Mouse (Mus musculus) ES-Bruce4 (cell line): Measurements from ENCODE around the gene Mllt6. TPM values are rescaled to one million over a fixed set of nuclear protein-coding genes. Genes with fewer than 3 reads are reported as not detected.

ENCODE experiments used
- H3K27ac ChIP-seq: 2 replicates; pipeline ENCODE4 v1.5.1; 2012; ENCODE audit warnings: low read length, inconsistent platforms; ENCODE audit not compliant: insufficient read depth
- H3K27me3 ChIP-seq: 2 replicates; pipeline ENCODE4 v1.6.1; 2012; ENCODE audit warnings: mild to moderate bottlenecking, low read length, inconsistent platforms; ENCODE audit not compliant: control insufficient read depth, poor library complexity, insufficient read depth, severe bottlenecking
- H3K36me3 ChIP-seq: 2 replicates; pipeline ENCODE4 v1.6.1; 2012; ENCODE audit warnings: inconsistent platforms, mild to moderate bottlenecking, low read length, moderate library complexity; ENCODE audit not compliant: control insufficient read depth, poor library complexity, insufficient read depth, severe bottlenecking
- H3K4me1 ChIP-seq: one replicate; pipeline ENCODE4 v1.8.1; 2011; ENCODE audit warnings: low read length; ENCODE audit not compliant: control insufficient read depth, insufficient read depth
- H3K4me3 ChIP-seq: 2 replicates; pipeline ENCODE4 v1.5.1; 2011; ENCODE audit warnings: low read depth, mild to moderate bottlenecking, low read length
- H3K9ac ChIP-seq: 2 replicates; pipeline ENCODE4 v1.6.1; 2012; ENCODE audit warnings: low read depth, mild to moderate bottlenecking, inconsistent platforms; ENCODE audit not compliant: poor library complexity, severe bottlenecking
- H3K9me3 ChIP-seq: replicated peaks from 2 replicates; pipeline ENCODE4 v1.6.1; 2012; ENCODE audit warnings: mild to moderate bottlenecking, low read length, inconsistent platforms; ENCODE audit not compliant: control insufficient read depth, poor library complexity, insufficient read depth, severe bottlenecking
- CTCF ChIP-seq: IDR thresholded peaks from one replicate; pipeline ENCODE4 v1.8.1; 2011; ENCODE audit warnings: low read depth, low read length
- EP300 ChIP-seq: IDR thresholded peaks from 2 replicates; pipeline ENCODE4 v1.6.1; 2011; ENCODE audit warnings: low read depth, low read length; ENCODE audit not compliant: insufficient read depth
- POLR2A ChIP-seq: IDR thresholded peaks from one replicate; pipeline ENCODE4 v1.8.1; 2011; ENCODE audit warnings: low read length; ENCODE audit not compliant: insufficient read depth
- polyA plus RNA-seq: library from polyadenylated mRNA; stranded (reverse); fragments of >200 nt; gene quantifications from 2 replicates; pipeline ENCODE4 v1.2.4, GENCODE M21; 2011; ENCODE audit warnings: low read depth; ENCODE audit not compliant: missing spikeins, insufficient read depth, insufficient read length

Gene Mllt6
- polyA plus RNA-seq, 1 experiment: 25.2 TPM

- Histone ChIP-seq H3K27me3 (no peaks in the 10 kb centered on the region), H3K9ac (peak overlapping the region; percentile 41), H3K36me3 (peaks cover 19% of the 10 kb centered on the region), H3K9me3 (no peaks in the 10 kb centered on the region), H3K4me3 (peak overlapping the region; percentile 36), H3K27ac (peak overlapping the region; percentile 3; the same call in 1 of the 2 replicates), H3K4me1 (peaks cover 12% of the 10 kb centered on the region)
- TF ChIP-seq POLR2A (no peak), EP300 (no peak), CTCF (no peak)
Observed at GRCm38 (mm10) chr11:97666794-97667193, 3.6 kb downstream of the Mllt6 start.

- no peak overlapping the region for H3K27ac ChIP-seq
- H3K4me1 ChIP-seq: peaks cover 18% of the 10 kb centered on the region
- H3K9me3 ChIP-seq: no peaks in the 10 kb centered on the region
- peaks cover 25% of the 10 kb centered on the region for H3K36me3 ChIP-seq
- TF ChIP-seq CTCF (no peak), POLR2A (no peak), EP300 (no peak)
- no peak overlapping the region for H3K4me3 ChIP-seq
- no peaks in the 10 kb centered on the region for H3K27me3 ChIP-seq
- H3K9ac ChIP-seq: no peak overlapping the region
Observed at GRCm38 (mm10) chr11:97668160-97668559, 4.9 kb downstream of the Mllt6 start.

- peak overlapping the region; percentile 95 for H3K27ac ChIP-seq
- H3K4me1 ChIP-seq: peaks cover 21% of the 10 kb centered on the region
- peaks cover 36% of the 10 kb centered on the region for H3K36me3 ChIP-seq
- no peak overlapping the region; the same call in 1 of the 2 replicates for H3K4me3 ChIP-seq
- H3K9me3 ChIP-seq: no peaks in the 10 kb centered on the region
- H3K9ac ChIP-seq: peak overlapping the region; percentile 33
- no peaks in the 10 kb centered on the region for H3K27me3 ChIP-seq
- TF ChIP-seq EP300: no peak
- no peak for TF ChIP-seq POLR2A
- no peak for TF ChIP-seq CTCF
Observed at GRCm38 (mm10) chr11:97669268-97669667, 6.1 kb downstream of the Mllt6 start.

GRCm38 (mm10) chr11:97669829-97670228 is 6.6 kb downstream of the Mllt6 start:
- H3K4me1 ChIP-seq: peaks cover 23% of the 10 kb centered on the region
- H3K36me3 ChIP-seq: peaks cover 42% of the 10 kb centered on the region
- TF ChIP-seq CTCF (no peak), EP300 (no peak; the same call in 1 of the 2 replicates), POLR2A (no peak)
- peak overlapping the region; percentile 33 for H3K9ac ChIP-seq
- peak overlapping the region; percentile 95 for H3K27ac ChIP-seq
- H3K4me3 ChIP-seq: no peak overlapping the region
- H3K9me3 ChIP-seq: no peaks in the 10 kb centered on the region
- H3K27me3 ChIP-seq: no peaks in the 10 kb centered on the region

- Histone ChIP-seq H3K4me1 (peaks cover 23% of the 10 kb centered on the region), H3K27me3 (no peaks in the 10 kb centered on the region), H3K4me3 (no peak overlapping the region), H3K27ac (peak overlapping the region; percentile 95), H3K9me3 (no peaks in the 10 kb centered on the region), H3K36me3 (peaks cover 48% of the 10 kb centered on the region), H3K9ac (peak overlapping the region; percentile 33)
- TF ChIP-seq EP300 (0 out of 2 replicates have a peak, but pooled peaks have one; percentile 1), CTCF (peak; percentile 35), POLR2A (no peak)
Observed at GRCm38 (mm10) chr11:97670234-97671176, 7.3 kb downstream of the Mllt6 start.

- peak overlapping the region; percentile 95 for H3K27ac ChIP-seq
- H3K4me1 ChIP-seq: peaks cover 29% of the 10 kb centered on the region
- H3K4me3 ChIP-seq: no peak overlapping the region
- no peaks in the 10 kb centered on the region for H3K27me3 ChIP-seq
- H3K36me3 ChIP-seq: peaks cover 51% of the 10 kb centered on the region
- H3K9ac ChIP-seq: no peak overlapping the region
- no peaks in the 10 kb centered on the region for H3K9me3 ChIP-seq
- no peak for TF ChIP-seq POLR2A
- no peak for TF ChIP-seq CTCF
- TF ChIP-seq EP300: peak; percentile 93
Observed at GRCm38 (mm10) chr11:97671177-97671527, 7.9 kb downstream of the Mllt6 start.
